Mouse (Mus musculus) frontal cortex, postnatal 36 days (tissue): ENCODE measurements at regions not wholly inside any gene's neighbourhood (a gene's known extent, or its start where the extent isn't known, plus 50 kb on each side); places are given as distances from the start of the nearest gene placed in this dataset.

Source experiments
- DNase-seq, 2 experiments: peaks; one replicate each; pipeline ENCODE4 v3.0.0; 2022; ENCODE audit warnings: low spot score in 2 of 2

GRCm38 (mm10) chr2:79510485-79511094 lies 54.0 kb upstream of the Cerkl start:
- no peak for DNase-seq

DNA sequence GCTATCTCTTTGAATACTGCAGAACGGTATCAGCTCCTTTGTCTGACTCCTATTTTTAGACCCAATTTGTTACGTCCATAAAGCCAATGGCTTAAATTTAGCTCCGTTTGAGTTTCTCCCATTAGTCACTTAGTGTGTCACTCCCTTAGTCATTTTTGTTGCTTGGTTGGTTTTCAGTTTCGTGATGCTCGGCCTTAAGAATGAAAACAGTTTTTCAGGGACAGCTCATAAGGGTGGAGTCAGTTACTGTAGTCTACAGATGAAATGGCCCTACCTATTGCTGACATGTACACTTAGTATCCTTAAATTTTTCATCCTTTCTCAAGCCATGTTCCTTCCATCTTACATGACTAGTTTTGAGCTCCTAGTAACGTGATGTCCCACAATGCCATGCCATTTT lies 54.5 kb upstream of the Cerkl start:
- no peak for DNase-seq

GRCm38 (mm10) chr2:79511676-79512323 lies 55.2 kb upstream of the Cerkl start:
- peak; percentile 72 to 86 for DNase-seq

DNA sequence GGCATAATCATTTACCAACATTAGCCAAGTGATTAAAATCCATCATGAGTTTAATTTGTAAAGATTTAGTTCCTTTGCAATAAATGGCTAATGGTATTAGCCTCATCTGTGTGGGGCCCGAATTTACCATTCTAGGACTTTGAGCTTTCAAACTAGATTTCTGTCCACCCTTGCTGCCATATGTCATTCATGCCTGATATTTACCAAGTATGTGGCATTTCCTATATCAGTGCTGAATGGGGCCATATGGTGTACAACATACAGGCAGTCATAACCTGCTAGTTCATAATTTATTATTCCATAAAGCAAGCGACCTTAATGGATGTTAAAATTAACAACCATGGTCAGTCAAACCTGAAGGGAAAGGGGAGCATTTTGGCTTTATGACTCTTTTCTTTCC lies 55.8 kb upstream of the Cerkl start:
- no peak for DNase-seq

GRCm38 (mm10) chr2:79513726-79514125 lies 57.1 kb upstream of the Cerkl start:
- no peak for DNase-seq

- no peak for DNase-seq
These were observed 61.6 kb upstream of the Cerkl start for GRCm38 (mm10) chr2:79518046-79518750.

- no peak for DNase-seq
These were observed 63.3 kb upstream of the Cerkl start for GRCm38 (mm10) chr2:79519799-79520449.

GRCm38 (mm10) chr2:79523441-79523840 lies 66.9 kb upstream of the Cerkl start:
- no peak for DNase-seq

- DNase-seq: no peak
These were observed 70.9 kb upstream of the Cerkl start for GRCm38 (mm10) chr2:79527529-79527928.

- DNase-seq: no peak
These were observed 71.9 kb upstream of the Cerkl start for GRCm38 (mm10) chr2:79528347-79528990.

DNA sequence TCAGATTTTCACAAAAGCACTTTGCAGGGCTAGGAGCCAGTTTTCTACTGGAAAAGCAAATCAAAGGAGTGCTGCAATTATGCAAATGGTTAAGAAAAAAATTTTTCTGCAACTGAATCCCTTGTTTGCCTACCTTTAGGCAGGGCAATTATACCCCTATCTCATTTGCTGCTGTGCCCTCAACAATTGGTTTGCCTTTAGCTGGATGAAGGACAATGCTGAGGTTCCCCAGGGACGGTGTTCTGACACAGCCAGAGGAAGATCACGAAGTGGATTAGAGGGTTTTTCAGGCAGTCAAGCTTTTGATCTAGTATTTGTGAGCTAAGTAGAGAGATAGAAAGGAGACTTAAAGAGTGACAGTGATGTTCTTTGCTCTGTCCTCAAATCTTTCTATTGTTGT lies 72.6 kb upstream of the Cerkl start:
- DNase-seq: no peak

DNA sequence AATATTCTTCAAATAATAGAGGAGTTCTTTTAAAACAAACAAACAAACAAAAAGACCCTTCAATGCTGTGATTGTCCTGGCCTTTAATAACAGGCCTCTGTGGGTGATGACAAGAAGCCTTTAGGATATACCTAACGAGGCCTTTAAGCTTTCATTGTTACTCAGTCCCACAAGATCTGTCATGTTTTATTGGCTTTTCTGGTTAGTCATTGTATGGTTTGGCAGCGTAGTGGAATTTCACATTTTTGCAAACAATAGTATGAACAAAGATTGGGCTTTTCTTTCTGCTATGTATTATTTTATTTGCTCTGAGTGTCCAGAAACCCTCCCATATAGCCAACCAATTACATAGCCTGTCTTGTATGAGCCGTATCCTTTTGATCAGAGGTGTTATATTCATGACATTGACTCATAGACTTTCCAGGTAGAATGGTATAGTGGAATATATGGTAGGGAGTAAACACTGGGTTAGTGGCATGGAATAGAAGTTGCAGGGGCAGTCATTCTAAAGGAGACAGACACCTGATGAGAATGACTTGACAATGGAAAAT lies 76.1 kb upstream of the Cerkl start:
- DNase-seq: no peak

- no peak for DNase-seq
These were observed 80.7 kb upstream of the Cerkl start for GRCm38 (mm10) chr2:79537126-79537875.

GRCm38 (mm10) chr2:79540384-79540783 lies 83.8 kb upstream of the Cerkl start:
- no peak for DNase-seq

- no peak for DNase-seq
These were observed 85.8 kb upstream of the Cerkl start for GRCm38 (mm10) chr2:79542191-79542980.

- no peak for DNase-seq
These were observed 86.9 kb upstream of the Cerkl start for GRCm38 (mm10) chr2:79543456-79543855.

DNA sequence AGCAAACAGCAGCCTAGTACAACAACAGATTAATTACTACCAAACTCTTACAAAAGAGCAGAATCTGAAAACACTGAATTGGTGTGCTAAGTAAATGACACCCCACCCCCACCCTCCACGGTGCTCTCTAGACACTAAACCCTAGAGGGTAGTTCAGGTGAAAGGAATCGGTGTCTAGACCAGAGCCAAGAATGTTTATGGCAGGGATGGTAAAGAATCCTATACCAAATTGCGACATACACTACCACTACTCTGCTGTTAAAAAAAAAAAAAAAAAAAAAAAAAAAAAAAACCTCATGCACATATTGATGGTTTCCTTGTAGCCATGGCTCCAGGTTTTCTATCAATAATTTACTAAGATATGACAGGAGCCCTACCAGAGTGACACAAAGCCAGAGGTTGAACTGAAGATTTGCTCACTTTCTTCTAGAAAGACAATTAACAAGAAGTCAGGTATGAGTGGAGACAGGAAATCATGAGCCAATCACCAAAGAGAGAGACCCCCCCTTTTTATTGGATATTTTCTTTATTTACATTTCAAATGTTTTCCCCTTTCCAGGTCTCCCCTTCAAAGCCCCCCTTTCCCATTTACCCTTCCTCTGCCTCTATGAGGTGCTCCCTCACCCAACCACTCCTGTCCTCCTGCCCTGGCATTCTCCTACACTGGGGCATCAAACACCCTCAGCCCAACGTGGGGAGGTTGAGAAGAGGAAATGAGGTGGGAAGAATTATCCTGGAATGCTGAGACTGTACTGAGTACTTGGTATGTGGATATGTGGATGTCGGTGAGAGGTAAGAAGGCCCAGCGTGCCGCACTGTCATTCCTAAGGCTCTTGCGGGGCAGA lies 87.6 kb upstream of the Cerkl start:
- no peak for DNase-seq

DNA sequence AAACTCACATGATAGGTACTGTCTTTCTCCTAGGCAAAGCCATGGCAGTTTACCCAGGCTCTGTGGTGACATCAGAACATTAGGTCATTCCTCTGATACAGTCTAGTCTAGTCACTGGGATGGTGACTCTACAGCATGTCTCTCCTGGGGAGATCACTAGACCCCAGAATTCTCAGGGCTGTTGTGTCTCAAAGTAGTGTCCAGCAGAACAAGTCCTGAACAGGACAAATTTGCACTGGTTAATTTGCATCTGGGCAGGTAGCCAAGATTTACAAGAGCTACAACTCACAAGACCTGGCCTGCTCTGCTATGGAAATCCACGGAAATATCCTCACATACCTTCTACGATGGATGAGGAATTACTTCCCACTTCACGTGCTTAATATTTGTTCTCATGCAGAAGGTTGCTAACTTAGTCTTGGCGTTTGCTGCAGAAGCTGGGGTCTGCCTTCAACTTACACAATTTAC lies 88.2 kb upstream of the Cerkl start:
- DNase-seq: no peak

DNA sequence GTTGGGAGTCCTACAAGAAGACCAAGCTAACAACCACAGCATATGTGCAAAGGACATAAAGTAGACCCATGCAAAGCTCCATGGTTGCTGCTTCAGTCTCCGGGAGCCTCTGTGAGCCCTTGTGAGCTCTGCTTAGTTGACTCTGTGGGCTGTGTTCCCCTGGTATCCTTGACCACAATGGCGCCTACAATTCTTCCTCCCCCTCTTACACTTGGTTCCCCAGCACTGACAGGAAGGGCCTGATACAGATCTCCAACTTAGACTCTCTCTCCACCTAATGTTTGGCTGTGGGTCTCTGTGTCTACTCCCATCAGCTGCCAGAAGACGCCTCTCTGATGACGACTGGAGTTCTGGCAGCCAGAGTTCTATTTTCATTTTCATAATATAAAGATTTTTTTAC lies 88.9 kb upstream of the Itprid2 start:
- no peak for DNase-seq
